Mouse (Mus musculus) cortical plate, adult 2 months (tissue): ENCODE measurements around the gene Dlg4.

Experiments used
- CTCF ChIP-seq: fragments of 200-500 bp; IDR thresholded peaks from 2 replicates; pipeline ENCODE4 v1.5.1; 2011; ENCODE audit warnings: mild to moderate bottlenecking, control low read depth, low read length; ENCODE audit not compliant: insufficient read depth; ENCODE audit errors: extremely low read depth
- POLR2A ChIP-seq: fragments of 200-500 bp; IDR thresholded peaks from 2 replicates; pipeline ENCODE4 v1.6.1; 2011; ENCODE audit warnings: mild to moderate bottlenecking, low read length, control low read depth; ENCODE audit not compliant: insufficient read depth; ENCODE audit errors: extremely low read depth

- TF ChIP-seq CTCF = no peak
- no peak for TF ChIP-seq POLR2A
These were observed 10.7 kb downstream of the Dlg4 start for GRCm38 (mm10) chr11:70027397-70027796.
